Mouse (Mus musculus): ENCODE data around the gene Limch1. TPM values are rescaled to one million over a fixed set of nuclear protein-coding genes. Genes with fewer than 3 reads are reported as not detected.

Limch1 gene
- polyA plus RNA-seq, 1 experiment from 2014 or later = 368 TPM

DNA sequence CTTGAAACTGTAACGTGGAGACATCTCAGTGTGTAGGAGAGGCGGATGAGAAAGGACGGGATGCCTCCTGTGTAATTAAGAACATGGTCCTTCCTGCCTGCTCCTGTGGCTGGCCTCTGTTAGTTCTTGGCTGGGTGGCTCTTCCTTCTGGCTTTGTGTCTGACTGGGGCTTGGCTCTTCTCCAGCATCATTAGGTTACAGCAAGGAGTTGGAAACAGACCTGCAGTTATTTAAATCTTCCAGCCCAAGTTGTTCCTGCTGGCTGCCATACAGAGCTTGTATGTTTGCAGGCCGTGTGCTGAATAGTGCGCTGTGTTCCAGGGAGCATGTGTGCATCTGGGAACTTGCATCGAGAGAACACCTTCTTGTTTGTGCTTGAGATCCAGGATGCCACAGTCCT, 202.3 kb downstream of the Limch1 start:
- WGBS = 31% methylated on average over 6 of the region's 6 CpGs
- Histone ChIP-seq H3K4me2 (replicated peaks; ENCODE audit: low read depth, low read length) (no peak overlapping the region), H3K4me1 (ENCODE audit: insufficient read depth, low read depth, low read length) (peaks cover 13% of the 10 kb centered on the region; the same call in 1 of the 2 replicates), H3K9ac (replicated peaks; ENCODE audit: low read depth) (no peak overlapping the region), H3K27me3 (replicated peaks; ENCODE audit: insufficient read depth, low read length) (no peaks in the 10 kb centered on the region), H3K36me3 (ENCODE audit: insufficient read depth, low read length) (no peaks in the 10 kb centered on the region), H3K27ac (ENCODE audit: low read length) (no peak overlapping the region), H3K4me3 (ENCODE audit: low read depth, low read length) (no peak overlapping the region), H3K9me3 (ENCODE audit: low read length) (no peaks in the 10 kb centered on the region)
- ATAC-seq (peak; percentile 60), DNase-seq (ENCODE audit: low spot score) (peak; percentile 73)
- no peak for TF ChIP-seq EP300 (IDR thresholded peaks at IDR 0.05)
- TF ChIP-seq CTCF (IDR thresholded peaks at IDR 0.05) = no peak

GRCm38 (mm10) chr5:66949098-66949692, 203.6 kb downstream of the Limch1 start:
- DNase-seq (ENCODE audit: low spot score) = peak; percentile 27
- TF ChIP-seq CTCF (IDR thresholded peaks at IDR 0.05) (no peak), EP300 (IDR thresholded peaks at IDR 0.05) (no peak)
- Histone ChIP-seq H3K9ac (replicated peaks; ENCODE audit: low read depth) (no peak overlapping the region), H3K36me3 (ENCODE audit: insufficient read depth, low read length) (peaks cover 5% of the 10 kb centered on the region; the same call in 1 of the 2 replicates), H3K9me3 (ENCODE audit: low read length) (no peaks in the 10 kb centered on the region), H3K4me2 (replicated peaks; ENCODE audit: low read depth, low read length) (no peak overlapping the region), H3K27ac (ENCODE audit: low read length) (0 out of 2 replicates have a peak overlapping the region, but pooled peaks have one; percentile 2), H3K4me3 (ENCODE audit: low read depth, low read length) (no peak overlapping the region), H3K27me3 (replicated peaks; ENCODE audit: insufficient read depth, low read length) (no peaks in the 10 kb centered on the region), H3K4me1 (ENCODE audit: insufficient read depth, low read depth, low read length) (peaks cover 13% of the 10 kb centered on the region; the same call in 1 of the 2 replicates)
- no peak for ATAC-seq
- WGBS = 62% methylated on average over 8 of the region's 8 CpGs

DNA sequence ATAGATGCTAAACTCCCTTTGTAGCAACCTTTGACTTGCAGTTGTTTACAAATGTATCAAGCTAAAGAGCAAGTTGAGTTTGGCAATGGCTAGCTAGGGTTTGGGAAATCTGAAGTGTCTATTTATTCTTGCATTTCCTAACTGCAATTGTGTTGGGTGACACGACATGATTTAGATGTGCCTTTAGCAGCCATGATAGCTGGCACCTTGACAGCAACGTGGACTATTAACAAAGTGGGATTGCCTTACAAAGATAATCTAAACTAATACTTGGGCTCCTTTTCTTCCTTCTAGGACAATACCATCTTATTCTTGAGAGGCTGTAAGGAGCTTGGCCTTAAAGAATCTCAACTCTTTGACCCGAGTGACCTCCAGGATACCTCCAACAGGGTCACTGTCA, 207.7 kb downstream of the Limch1 start:
- WGBS = 41% methylated on average over 3 of the region's 3 CpGs
- no peaks in the 10 kb centered on the region for H3K27me3 ChIP-seq (replicated peaks; ENCODE audit: insufficient read depth, low read length)
- H3K9me3 ChIP-seq (ENCODE audit: low read length) = no peaks in the 10 kb centered on the region
- DNase-seq (ENCODE audit: low spot score) (peak; percentile 51), ATAC-seq (peak; percentile 33; the same call in 1 of the 2 replicates)
- peaks cover 6% of the 10 kb centered on the region; the same call in 1 of the 2 replicates for H3K4me1 ChIP-seq (ENCODE audit: insufficient read depth, low read depth, low read length)
- H3K9ac ChIP-seq (replicated peaks; ENCODE audit: low read depth) = no peak overlapping the region
- no peak overlapping the region for H3K27ac ChIP-seq (ENCODE audit: low read length)
- no peak overlapping the region for H3K4me3 ChIP-seq (ENCODE audit: low read depth, low read length)
- H3K36me3 ChIP-seq (ENCODE audit: insufficient read depth, low read length) = peaks cover 5% of the 10 kb centered on the region; the same call in 1 of the 2 replicates
- no peak for TF ChIP-seq CTCF (IDR thresholded peaks at IDR 0.05)
- TF ChIP-seq EP300 (IDR thresholded peaks at IDR 0.05) = peak; percentile 50; the same call in 1 of the 2 replicates
- H3K4me2 ChIP-seq (replicated peaks; ENCODE audit: low read depth, low read length) = no peak overlapping the region

- Histone ChIP-seq H3K4me3 (ENCODE audit: low read depth, low read length) (no peak overlapping the region), H3K9me3 (ENCODE audit: low read length) (no peaks in the 10 kb centered on the region), H3K9ac (replicated peaks; ENCODE audit: low read depth) (no peak overlapping the region), H3K27ac (ENCODE audit: low read length) (no peak overlapping the region), H3K4me2 (replicated peaks; ENCODE audit: low read depth, low read length) (no peak overlapping the region), H3K4me1 (ENCODE audit: insufficient read depth, low read depth, low read length) (peaks cover 3% of the 10 kb centered on the region; the same call in 1 of the 2 replicates), H3K36me3 (ENCODE audit: insufficient read depth, low read length) (peaks cover 5% of the 10 kb centered on the region; the same call in 1 of the 2 replicates), H3K27me3 (replicated peaks; ENCODE audit: insufficient read depth, low read length) (no peaks in the 10 kb centered on the region)
- DNase-seq (ENCODE audit: low spot score) = no peak
- 81% methylated on average over 7 of the region's 7 CpGs for WGBS
- no peak for TF ChIP-seq CTCF (IDR thresholded peaks at IDR 0.05)
- no peak for TF ChIP-seq EP300 (IDR thresholded peaks at IDR 0.05)
- ATAC-seq = no peak
Measured at GRCm38 (mm10) chr5:66953971-66954644, 208.5 kb downstream of the Limch1 start.

- no peak overlapping the region for H3K27ac ChIP-seq (ENCODE audit: low read length)
- no peak overlapping the region for H3K9ac ChIP-seq (replicated peaks; ENCODE audit: low read depth)
- H3K36me3 ChIP-seq (ENCODE audit: insufficient read depth, low read length) = peaks cover 9% of the 10 kb centered on the region; the same call in 1 of the 2 replicates
- H3K4me1 ChIP-seq (ENCODE audit: insufficient read depth, low read depth, low read length) = no peaks in the 10 kb centered on the region
- TF ChIP-seq CTCF (IDR thresholded peaks at IDR 0.05) (no peak), EP300 (IDR thresholded peaks at IDR 0.05) (no peak)
- 58% methylated on average over 5 of the region's 5 CpGs for WGBS
- H3K27me3 ChIP-seq (replicated peaks; ENCODE audit: insufficient read depth, low read length) = no peaks in the 10 kb centered on the region
- no peak overlapping the region for H3K4me2 ChIP-seq (replicated peaks; ENCODE audit: low read depth, low read length)
- no peaks in the 10 kb centered on the region for H3K9me3 ChIP-seq (ENCODE audit: low read length)
- DNase-seq (ENCODE audit: low spot score) (peak; percentile 53), ATAC-seq (no peak)
- H3K4me3 ChIP-seq (ENCODE audit: low read depth, low read length) = no peak overlapping the region
Measured at GRCm38 (mm10) chr5:66955245-66955644, 209.6 kb downstream of the Limch1 start.

DNA sequence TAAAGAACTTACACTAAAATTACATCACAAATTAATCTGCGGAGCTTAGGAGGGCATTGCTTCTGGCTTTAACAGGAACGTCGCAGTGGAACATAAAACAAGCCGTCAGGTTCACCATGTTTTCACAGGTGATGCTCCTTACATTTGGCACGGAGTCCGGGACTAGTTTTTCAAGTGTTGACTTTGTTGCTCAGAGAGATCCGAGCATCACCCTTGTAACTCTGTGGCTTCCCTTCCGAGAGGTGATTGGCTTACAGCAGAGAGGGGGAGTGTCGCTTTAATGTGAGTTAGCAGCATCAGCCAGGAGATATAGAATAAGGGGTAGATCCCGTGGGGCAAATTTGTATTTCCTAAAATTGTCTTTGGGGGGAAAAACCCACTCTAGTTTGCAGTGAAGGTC, 212.0 kb downstream of the Limch1 start:
- ATAC-seq (peak; percentile 44; the same call in 1 of the 2 replicates), DNase-seq (ENCODE audit: low spot score) (peak; percentile 36)
- H3K27ac ChIP-seq (ENCODE audit: low read length) = no peak overlapping the region
- H3K4me1 ChIP-seq (ENCODE audit: insufficient read depth, low read depth, low read length) = no peaks in the 10 kb centered on the region
- no peak for TF ChIP-seq EP300 (IDR thresholded peaks at IDR 0.05)
- TF ChIP-seq CTCF (IDR thresholded peaks at IDR 0.05) = no peak
- no peak overlapping the region for H3K9ac ChIP-seq (replicated peaks; ENCODE audit: low read depth)
- WGBS = 61% methylated on average over 10 of the region's 10 CpGs
- no peaks in the 10 kb centered on the region for H3K27me3 ChIP-seq (replicated peaks; ENCODE audit: insufficient read depth, low read length)
- no peak overlapping the region for H3K4me3 ChIP-seq (ENCODE audit: low read depth, low read length)
- H3K4me2 ChIP-seq (replicated peaks; ENCODE audit: low read depth, low read length) = no peak overlapping the region
- peaks cover 14% of the 10 kb centered on the region; the same call in 1 of the 2 replicates for H3K36me3 ChIP-seq (ENCODE audit: insufficient read depth, low read length)
- no peaks in the 10 kb centered on the region for H3K9me3 ChIP-seq (ENCODE audit: low read length)
